Mouse (Mus musculus): ENCODE measurements around the gene Tent2.

Gene Tent2

GRCm38 (mm10) chr13:93177571-93177970, 14.6 kb downstream of the Tent2 start:
- Histone ChIP-seq H3K27me3 (ENCODE audit: control insufficient read depth, insufficient read depth, low read length, poor library complexity, severe bottlenecking) (no peaks in the 10 kb centered on the region), H3K36me3 (ENCODE audit: control insufficient read depth, insufficient read depth, low read length, poor library complexity, severe bottlenecking) (peaks cover 7% of the 10 kb centered on the region)
- no peak for DNase-seq (ENCODE audit: low read depth, low spot score)

GRCm38 (mm10) chr13:93163303-93163702, 28.9 kb downstream of the Tent2 start:
- Histone ChIP-seq H3K36me3 (ENCODE audit: control insufficient read depth, insufficient read depth, low read length, poor library complexity, severe bottlenecking) (peaks cover 14% of the 10 kb centered on the region; the same call in 1 of the 2 replicates), H3K27me3 (ENCODE audit: control insufficient read depth, insufficient read depth, low read length, poor library complexity, severe bottlenecking) (no peaks in the 10 kb centered on the region)
- DNase-seq (ENCODE audit: low read depth, low spot score): no peak

- Histone ChIP-seq H3K36me3 (ENCODE audit: control insufficient read depth, insufficient read depth, low read length, poor library complexity, severe bottlenecking) (peaks cover 15% of the 10 kb centered on the region; the same call in 1 of the 2 replicates), H3K27me3 (ENCODE audit: control insufficient read depth, insufficient read depth, low read length, poor library complexity, severe bottlenecking) (no peaks in the 10 kb centered on the region)
- no peak for DNase-seq (ENCODE audit: low read depth, low spot score)
Observed at GRCm38 (mm10) chr13:93162456-93162855, 29.7 kb downstream of the Tent2 start.

- DNase-seq (ENCODE audit: low read depth, low spot score): no peak
- Histone ChIP-seq H3K36me3 (ENCODE audit: control insufficient read depth, insufficient read depth, low read length, poor library complexity, severe bottlenecking) (peaks cover 10% of the 10 kb centered on the region; the same call in 1 of the 2 replicates), H3K27me3 (ENCODE audit: control insufficient read depth, insufficient read depth, low read length, poor library complexity, severe bottlenecking) (no peaks in the 10 kb centered on the region)
Observed at GRCm38 (mm10) chr13:93158261-93158660, 33.9 kb downstream of the Tent2 start.

- peaks cover 8% of the 10 kb centered on the region; the same call in 1 of the 2 replicates for H3K36me3 ChIP-seq (ENCODE audit: control insufficient read depth, insufficient read depth, low read length, poor library complexity, severe bottlenecking)
- no peaks in the 10 kb centered on the region for H3K27me3 ChIP-seq (ENCODE audit: control insufficient read depth, insufficient read depth, low read length, poor library complexity, severe bottlenecking)
- no peak for DNase-seq (ENCODE audit: low read depth, low spot score)
Observed at GRCm38 (mm10) chr13:93153280-93153679, 38.9 kb downstream of the Tent2 start.

- DNase-seq (ENCODE audit: low read depth, low spot score): peak; percentile 58
- Histone ChIP-seq H3K27me3 (ENCODE audit: control insufficient read depth, insufficient read depth, low read length, poor library complexity, severe bottlenecking) (no peaks in the 10 kb centered on the region), H3K36me3 (ENCODE audit: control insufficient read depth, insufficient read depth, low read length, poor library complexity, severe bottlenecking) (0 out of 2 replicates have a peak, but pooled peaks cover 1% of the 10 kb centered on the region)
Observed at GRCm38 (mm10) chr13:93144336-93145167, 47.6 kb downstream of the Tent2 start, which contains the start of gene Cmya5. Gene Cmya5 (minus strand): TSS chr13:93144724.

- H3K27me3 ChIP-seq (ENCODE audit: control insufficient read depth, insufficient read depth, low read length, poor library complexity, severe bottlenecking): no peaks in the 10 kb centered on the region
- H3K36me3 ChIP-seq (ENCODE audit: control insufficient read depth, insufficient read depth, low read length, poor library complexity, severe bottlenecking): 0 out of 2 replicates have a peak, but pooled peaks cover under 1% of the 10 kb centered on the region
- DNase-seq (ENCODE audit: low read depth, low spot score): no peak
Observed at GRCm38 (mm10) chr13:93143819-93144283, 48.3 kb downstream of the Tent2 start.

GRCm38 (mm10) chr13:93141184-93141583, 51.0 kb downstream of the Tent2 start:
- DNase-seq (ENCODE audit: low read depth, low spot score): no peak
- Histone ChIP-seq H3K27me3 (ENCODE audit: control insufficient read depth, insufficient read depth, low read length, poor library complexity, severe bottlenecking) (no peaks in the 10 kb centered on the region), H3K36me3 (ENCODE audit: control insufficient read depth, insufficient read depth, low read length, poor library complexity, severe bottlenecking) (no peaks in the 10 kb centered on the region)

- H3K36me3 ChIP-seq (ENCODE audit: control insufficient read depth, insufficient read depth, low read length, poor library complexity, severe bottlenecking): no peaks in the 10 kb centered on the region
- H3K27me3 ChIP-seq (ENCODE audit: control insufficient read depth, insufficient read depth, low read length, poor library complexity, severe bottlenecking): no peaks in the 10 kb centered on the region
- DNase-seq (ENCODE audit: low read depth, low spot score): no peak
Observed at GRCm38 (mm10) chr13:93138059-93138458, 54.1 kb downstream of the Tent2 start.

GRCm38 (mm10) chr13:93137098-93137497, 55.1 kb downstream of the Tent2 start:
- DNase-seq (ENCODE audit: low read depth, low spot score): no peak
- H3K36me3 ChIP-seq (ENCODE audit: control insufficient read depth, insufficient read depth, low read length, poor library complexity, severe bottlenecking): no peaks in the 10 kb centered on the region
- H3K27me3 ChIP-seq (ENCODE audit: control insufficient read depth, insufficient read depth, low read length, poor library complexity, severe bottlenecking): no peaks in the 10 kb centered on the region

GRCm38 (mm10) chr13:93136251-93136650, 55.9 kb downstream of the Tent2 start:
- Histone ChIP-seq H3K36me3 (ENCODE audit: control insufficient read depth, insufficient read depth, low read length, poor library complexity, severe bottlenecking) (no peaks in the 10 kb centered on the region), H3K27me3 (ENCODE audit: control insufficient read depth, insufficient read depth, low read length, poor library complexity, severe bottlenecking) (no peaks in the 10 kb centered on the region)
- DNase-seq (ENCODE audit: low read depth, low spot score): no peak

GRCm38 (mm10) chr13:93135501-93135900, 56.7 kb downstream of the Tent2 start:
- H3K27me3 ChIP-seq (ENCODE audit: control insufficient read depth, insufficient read depth, low read length, poor library complexity, severe bottlenecking): no peaks in the 10 kb centered on the region
- H3K36me3 ChIP-seq (ENCODE audit: control insufficient read depth, insufficient read depth, low read length, poor library complexity, severe bottlenecking): no peaks in the 10 kb centered on the region
- DNase-seq (ENCODE audit: low read depth, low spot score): no peak

GRCm38 (mm10) chr13:93130674-93131073, 61.5 kb downstream of the Tent2 start:
- no peaks in the 10 kb centered on the region for H3K36me3 ChIP-seq (ENCODE audit: control insufficient read depth, insufficient read depth, low read length, poor library complexity, severe bottlenecking)
- H3K27me3 ChIP-seq (ENCODE audit: control insufficient read depth, insufficient read depth, low read length, poor library complexity, severe bottlenecking): no peaks in the 10 kb centered on the region
- DNase-seq (ENCODE audit: low read depth, low spot score): no peak

GRCm38 (mm10) chr13:93128961-93129360, 63.2 kb downstream of the Tent2 start:
- no peak for DNase-seq (ENCODE audit: low read depth, low spot score)
- Histone ChIP-seq H3K36me3 (ENCODE audit: control insufficient read depth, insufficient read depth, low read length, poor library complexity, severe bottlenecking) (no peaks in the 10 kb centered on the region), H3K27me3 (ENCODE audit: control insufficient read depth, insufficient read depth, low read length, poor library complexity, severe bottlenecking) (no peaks in the 10 kb centered on the region)

- no peaks in the 10 kb centered on the region for H3K27me3 ChIP-seq (ENCODE audit: control insufficient read depth, insufficient read depth, low read length, poor library complexity, severe bottlenecking)
- DNase-seq (ENCODE audit: low read depth, low spot score): no peak
Observed at GRCm38 (mm10) chr13:93128111-93128860, 63.9 kb downstream of the Tent2 start.

More at GRCm38 (mm10) chr13:93128111-93128860, 63.9 kb downstream of the Tent2 start:
- no peaks in the 10 kb centered on the region for H3K36me3 ChIP-seq (ENCODE audit: control insufficient read depth, insufficient read depth, low read length, poor library complexity, severe bottlenecking)
